Mouse (Mus musculus) embryonic facial prominence, embryonic 14.5 days (tissue): ENCODE measurements at regions not wholly inside any gene's neighbourhood (a gene's known extent, or its start where the extent isn't known, plus 50 kb on each side); places are given as distances from the start of the nearest gene placed in this dataset.

Experiments
- ATAC-seq: fragments of 200-750 bp; cut with Nextera tagmentation; 2 replicates; pipeline ENCODE4 v1.8.0; 2017; ENCODE audit warnings: low read depth, moderate number of reproducible peaks, moderate TSS enrichment
- DNase-seq: peaks from one replicate; pipeline ENCODE4 v3.0.0-alpha.2; 2015; ENCODE audit warnings: low spot score
- H3K27ac ChIP-seq: fragments of 300-500 bp; sonication (generic); replicated peaks from 2 replicates; pipeline ENCODE4 v1.5.1; 2014; ENCODE audit warnings: low read depth, mild to moderate bottlenecking, low read length, moderate library complexity
- H3K27me3 ChIP-seq: fragments of 300-500 bp; sonication (generic); replicated peaks from 2 replicates; pipeline ENCODE4 v1.6.1; 2014; ENCODE audit warnings: low read length; ENCODE audit not compliant: control insufficient read depth, insufficient read depth
- H3K36me3 ChIP-seq: fragments of 300-500 bp; sonication (generic); 2 replicates; pipeline ENCODE4 v1.6.1; 2014; ENCODE audit warnings: low read length, mixed read lengths; ENCODE audit not compliant: control insufficient read depth, insufficient read depth
- H3K4me1 ChIP-seq: fragments of 300-500 bp; sonication (generic); 2 replicates; pipeline ENCODE4 v1.6.1; 2014; ENCODE audit warnings: antibody characterized with exemption, low read length; ENCODE audit not compliant: control insufficient read depth, insufficient read depth
- H3K4me2 ChIP-seq: fragments of 300-500 bp; sonication (generic); 2 replicates; pipeline ENCODE4 v1.6.1; 2014; ENCODE audit warnings: low read depth, mild to moderate bottlenecking, low read length, moderate library complexity, mixed read lengths
- H3K4me3 ChIP-seq: fragments of 300-500 bp; sonication (generic); 2 replicates; pipeline ENCODE4 v1.5.1; 2014; ENCODE audit warnings: low read depth, mild to moderate bottlenecking, low read length
- H3K9ac ChIP-seq: fragments of 300-500 bp; sonication (generic); 2 replicates; pipeline ENCODE4 v1.6.1; 2014; ENCODE audit warnings: low read depth, mild to moderate bottlenecking, low read length, moderate library complexity, mixed read lengths
- H3K9me3 ChIP-seq: fragments of 300-500 bp; sonication (generic); 2 replicates; pipeline ENCODE4 v1.6.1; 2016; ENCODE audit warnings: low read length; ENCODE audit not compliant: control insufficient read depth
- WGBS: fragments of 180-500 bp; shearing (Covaris S2); extraction: QIAGEN DNeasy Blood & Tissue Kit; methylation state at CpG from one replicate; pipeline ENCODE4 v1.1.7; 2014; 5-methylcytosine and 5-hydroxymethylcytosine counted together

DNA sequence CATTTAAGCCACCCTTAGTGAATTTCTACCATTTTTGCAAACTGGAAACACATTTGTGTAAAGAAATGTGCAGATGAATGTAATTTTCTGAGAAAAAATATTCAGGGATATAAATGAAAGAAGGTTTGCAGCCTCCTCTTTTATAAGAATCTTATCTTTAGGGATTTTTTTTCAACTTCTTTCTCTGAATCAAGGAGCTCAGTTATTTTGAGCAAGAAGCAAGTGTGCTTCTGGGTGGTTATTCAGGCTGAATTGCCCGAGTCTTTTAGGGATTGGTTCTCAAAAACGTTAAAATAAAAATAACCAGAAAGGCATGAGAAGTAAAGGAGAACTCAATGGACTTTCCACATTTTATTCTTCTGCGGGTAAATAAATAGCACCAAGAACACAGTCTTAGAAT, 666.0 kb upstream of the Map3k7 start:
- DNase-seq (no peak), ATAC-seq (no peak)
- Histone ChIP-seq H3K9me3 (no peaks in the 10 kb centered on the region), H3K4me3 (no peak overlapping the region), H3K36me3 (no peaks in the 10 kb centered on the region), H3K4me2 (no peak overlapping the region), H3K9ac (no peak overlapping the region), H3K4me1 (no peaks in the 10 kb centered on the region), H3K27me3 (no peaks in the 10 kb centered on the region), H3K27ac (no peak overlapping the region)
- WGBS: 82% methylated on average over 3 of the region's 3 CpGs

DNA sequence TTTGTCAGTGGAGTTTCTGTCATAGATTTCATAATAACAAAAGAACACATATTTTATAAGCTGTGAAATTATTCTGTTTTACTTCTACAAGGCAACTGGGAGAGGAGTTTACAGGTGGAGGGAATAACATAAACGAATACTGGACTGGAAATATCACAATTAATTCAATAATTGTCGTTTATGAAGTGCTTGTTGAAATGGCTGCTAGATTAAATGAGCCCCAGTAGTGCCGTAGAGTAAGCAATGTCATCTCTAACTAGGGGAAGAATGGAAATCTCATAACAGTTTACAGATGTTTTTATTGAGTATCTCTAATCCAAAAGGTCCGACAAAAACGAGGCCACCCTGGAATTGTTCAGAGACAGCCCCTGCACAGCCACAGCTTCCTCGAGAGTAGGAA, 644.6 kb upstream of the Map3k7 start:
- Histone ChIP-seq H3K27me3 (no peaks in the 10 kb centered on the region), H3K4me1 (peaks cover 13% of the 10 kb centered on the region), H3K9ac (no peak overlapping the region), H3K9me3 (no peaks in the 10 kb centered on the region), H3K36me3 (no peaks in the 10 kb centered on the region), H3K27ac (no peak overlapping the region), H3K4me3 (no peak overlapping the region), H3K4me2 (no peak overlapping the region)
- WGBS: 32% methylated on average over 6 of the region's 6 CpGs
- DNase-seq: no peak
- ATAC-seq: no peak

DNA sequence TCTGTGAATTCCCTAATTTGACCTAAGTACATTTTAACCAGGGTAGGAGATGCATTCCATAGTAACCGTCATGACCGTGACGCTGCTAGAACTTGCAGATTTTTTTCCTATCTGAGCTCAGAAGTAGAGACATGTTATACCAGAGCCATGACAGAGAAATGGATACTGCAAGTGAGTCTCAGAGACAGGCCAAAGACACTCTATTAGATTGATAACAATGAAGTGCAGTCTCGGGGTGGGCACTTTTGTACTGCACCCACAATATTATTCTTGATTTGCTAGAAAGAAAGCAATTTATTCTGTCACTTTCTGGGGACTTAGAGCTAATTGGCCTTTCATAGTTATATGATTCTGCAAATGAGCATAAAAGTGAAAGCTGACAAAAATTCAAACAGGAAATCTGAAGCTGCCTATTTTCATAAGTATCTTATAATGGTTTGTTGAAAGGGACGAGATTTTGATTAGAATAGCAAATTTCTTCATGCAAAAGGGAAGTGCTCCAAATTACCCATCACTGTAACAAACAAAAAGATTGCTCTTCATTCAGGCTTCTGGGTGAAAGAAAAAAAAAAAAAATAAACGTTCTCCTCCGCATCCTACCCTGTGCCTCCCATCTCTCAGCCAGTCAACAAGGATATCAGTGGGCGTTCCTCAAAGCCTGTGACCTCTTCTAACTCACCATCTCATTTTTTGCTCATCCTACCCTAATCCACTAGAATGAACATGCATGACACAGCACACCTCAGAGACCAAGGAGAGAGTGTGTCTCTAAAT, 643.0 kb upstream of the Map3k7 start:
- WGBS: 61% methylated on average over 8 of the region's 8 CpGs
- ATAC-seq: no peak

DNA sequence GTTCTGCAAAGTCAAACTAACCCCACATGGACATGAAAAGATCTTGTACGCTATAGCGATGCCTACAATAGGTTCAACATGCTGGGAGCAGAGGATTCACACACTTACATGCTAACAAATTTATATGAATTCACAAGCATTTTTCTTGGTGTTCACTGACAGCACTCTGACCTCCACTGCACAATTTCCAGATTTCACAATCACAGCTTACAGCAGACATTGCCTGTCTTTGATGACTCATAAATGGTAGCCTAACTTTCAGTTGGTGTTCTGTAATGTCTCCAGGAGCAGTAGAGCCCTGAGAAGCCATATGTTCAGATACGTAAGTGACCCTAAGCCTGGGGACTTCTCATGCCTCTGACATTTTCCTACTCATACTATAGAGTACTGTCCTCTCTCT, 640.1 kb upstream of the Map3k7 start:
- no peak overlapping the region for H3K27ac ChIP-seq
- H3K4me2 ChIP-seq: no peak overlapping the region
- WGBS: 92% methylated on average over 3 of the region's 3 CpGs
- no peak overlapping the region for H3K4me3 ChIP-seq
- peaks cover 12% of the 10 kb centered on the region for H3K4me1 ChIP-seq
- H3K27me3 ChIP-seq: no peaks in the 10 kb centered on the region
- H3K9ac ChIP-seq: no peak overlapping the region
- H3K36me3 ChIP-seq: no peaks in the 10 kb centered on the region
- DNase-seq (no peak), ATAC-seq (no peak)
- no peaks in the 10 kb centered on the region for H3K9me3 ChIP-seq

More for the DNA sequence above, 643.0 kb upstream of the Map3k7 start:
- Histone ChIP-seq H3K4me2 (no peak overlapping the region), H3K9ac (no peak overlapping the region), H3K4me3 (no peak overlapping the region), H3K27ac (no peak overlapping the region), H3K27me3 (no peaks in the 10 kb centered on the region), H3K36me3 (no peaks in the 10 kb centered on the region), H3K4me1 (peaks cover 13% of the 10 kb centered on the region), H3K9me3 (no peaks in the 10 kb centered on the region)
- DNase-seq: no peak

DNA sequence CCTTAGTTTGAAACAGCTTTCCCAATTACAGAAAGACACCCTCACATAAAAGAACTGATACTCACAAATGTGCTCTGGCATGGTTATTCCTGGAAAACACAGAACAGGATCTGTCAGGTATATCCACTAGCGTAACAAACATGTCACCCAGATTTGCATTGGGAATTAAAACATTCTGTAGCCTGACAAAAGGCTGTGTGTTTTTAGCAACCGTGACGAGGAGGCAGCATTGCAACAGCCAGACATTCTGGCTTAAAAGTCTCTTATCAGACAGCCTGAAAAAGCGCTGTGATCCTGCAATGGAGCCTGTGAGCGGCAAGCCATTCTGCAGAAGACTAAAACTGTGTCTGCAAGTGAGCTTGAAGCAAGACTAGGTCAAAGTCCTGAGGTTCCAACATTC, 635.1 kb upstream of the Map3k7 start:
- H3K4me3 ChIP-seq: no peak overlapping the region
- H3K27me3 ChIP-seq: no peaks in the 10 kb centered on the region
- H3K27ac ChIP-seq: no peak overlapping the region
- H3K4me2 ChIP-seq: no peak overlapping the region
- ATAC-seq (no peak), DNase-seq (no peak)
- H3K36me3 ChIP-seq: no peaks in the 10 kb centered on the region
- WGBS: 40% methylated on average over 5 of the region's 5 CpGs
- peaks cover 4% of the 10 kb centered on the region; the same call in 1 of the 2 replicates for H3K4me1 ChIP-seq
- H3K9me3 ChIP-seq: no peaks in the 10 kb centered on the region
- H3K9ac ChIP-seq: no peak overlapping the region

DNA sequence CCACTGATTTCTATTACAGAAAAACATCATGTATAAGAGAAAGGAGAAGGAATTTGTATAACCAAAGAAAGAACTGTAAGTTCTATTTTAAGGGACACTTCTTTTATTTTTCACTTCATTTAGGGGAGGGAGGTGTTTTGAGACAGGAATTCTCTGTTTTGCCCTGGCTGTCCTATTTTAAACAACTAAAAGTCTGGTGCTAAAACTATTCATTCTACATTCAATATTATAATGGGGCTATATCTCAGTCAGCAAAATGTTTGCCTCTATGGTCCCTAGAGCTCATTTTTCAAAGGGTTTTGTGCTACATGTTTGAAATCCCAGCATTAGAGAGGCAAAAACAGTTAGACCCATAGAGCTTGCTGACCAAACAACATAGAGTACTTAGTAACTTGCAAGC, 632.8 kb upstream of the Map3k7 start:
- no peaks in the 10 kb centered on the region for H3K36me3 ChIP-seq
- no peak overlapping the region for H3K9ac ChIP-seq
- H3K4me2 ChIP-seq: no peak overlapping the region
- H3K9me3 ChIP-seq: no peaks in the 10 kb centered on the region
- no peaks in the 10 kb centered on the region for H3K27me3 ChIP-seq
- peaks cover 4% of the 10 kb centered on the region; the same call in 1 of the 2 replicates for H3K4me1 ChIP-seq
- H3K27ac ChIP-seq: no peak overlapping the region
- no peak overlapping the region for H3K4me3 ChIP-seq
- DNase-seq (no peak), ATAC-seq (no peak)

DNA sequence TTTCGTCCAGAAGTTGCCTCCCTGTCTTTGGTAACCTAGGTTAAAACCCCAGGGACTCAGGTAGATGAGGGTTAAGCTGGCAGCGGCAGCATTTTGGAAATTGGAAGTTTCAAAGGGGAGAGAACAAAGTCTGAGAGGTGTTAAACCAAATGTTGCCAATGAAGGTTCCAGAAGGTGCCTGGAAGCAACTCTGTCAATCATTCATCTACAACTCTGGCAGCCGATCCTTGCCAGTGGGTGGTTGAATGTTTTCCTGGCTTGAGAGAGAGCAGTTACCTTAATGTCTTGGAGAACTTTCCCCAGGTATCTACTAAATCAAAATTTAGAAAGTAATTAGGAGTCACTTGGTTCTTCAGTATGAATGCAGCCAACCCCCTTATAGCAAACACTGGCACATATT, 628.2 kb upstream of the Map3k7 start:
- WGBS: 70% methylated on average over 3 of the region's 3 CpGs
- H3K4me3 ChIP-seq: no peak overlapping the region
- no peak overlapping the region for H3K27ac ChIP-seq
- H3K9ac ChIP-seq: no peak overlapping the region
- no peaks in the 10 kb centered on the region for H3K4me1 ChIP-seq
- no peaks in the 10 kb centered on the region for H3K9me3 ChIP-seq
- DNase-seq (no peak), ATAC-seq (no peak)
- H3K4me2 ChIP-seq: no peak overlapping the region
- no peaks in the 10 kb centered on the region for H3K27me3 ChIP-seq
- no peaks in the 10 kb centered on the region for H3K36me3 ChIP-seq

DNA sequence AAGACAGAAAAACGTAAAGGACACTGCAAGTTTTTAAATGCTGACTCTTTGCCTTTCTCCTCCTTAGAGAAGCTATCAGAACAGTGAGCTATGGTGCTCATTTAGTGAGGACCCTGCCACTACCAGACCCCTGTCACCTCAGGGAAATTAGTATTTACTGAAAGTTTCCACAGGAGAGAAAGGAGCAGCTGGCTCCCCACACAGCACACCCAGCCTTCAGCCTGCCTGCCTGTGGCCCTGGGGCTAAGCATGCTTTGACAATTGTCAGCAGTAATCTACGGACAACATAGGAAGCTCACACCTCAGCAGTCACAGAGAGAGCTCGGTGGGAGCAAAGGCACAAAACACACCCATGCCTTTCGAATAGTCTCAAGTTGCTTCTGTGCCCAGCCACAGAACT, 625.9 kb upstream of the Map3k7 start:
- H3K4me3 ChIP-seq: no peak overlapping the region
- no peaks in the 10 kb centered on the region for H3K27me3 ChIP-seq
- H3K4me1 ChIP-seq: no peaks in the 10 kb centered on the region
- H3K9me3 ChIP-seq: no peaks in the 10 kb centered on the region
- no peak for DNase-seq
- WGBS: 33% methylated on average over 4 of the region's 4 CpGs
- H3K4me2 ChIP-seq: no peak overlapping the region
- no peak overlapping the region for H3K9ac ChIP-seq
- no peaks in the 10 kb centered on the region for H3K36me3 ChIP-seq
- no peak overlapping the region for H3K27ac ChIP-seq
- no peak for ATAC-seq
